Mouse (Mus musculus) ES-Bruce4 (cell line): ENCODE measurements around the gene Riiad1.

Source experiments
- EP300 ChIP-seq: IDR thresholded peaks from 2 replicates; pipeline ENCODE4 v1.6.1; 2011; ENCODE audit warnings: low read depth, low read length; ENCODE audit not compliant: insufficient read depth
- POLR2A ChIP-seq: IDR thresholded peaks from one replicate; pipeline ENCODE4 v1.8.1; 2011; ENCODE audit warnings: low read length; ENCODE audit not compliant: insufficient read depth

DNA sequence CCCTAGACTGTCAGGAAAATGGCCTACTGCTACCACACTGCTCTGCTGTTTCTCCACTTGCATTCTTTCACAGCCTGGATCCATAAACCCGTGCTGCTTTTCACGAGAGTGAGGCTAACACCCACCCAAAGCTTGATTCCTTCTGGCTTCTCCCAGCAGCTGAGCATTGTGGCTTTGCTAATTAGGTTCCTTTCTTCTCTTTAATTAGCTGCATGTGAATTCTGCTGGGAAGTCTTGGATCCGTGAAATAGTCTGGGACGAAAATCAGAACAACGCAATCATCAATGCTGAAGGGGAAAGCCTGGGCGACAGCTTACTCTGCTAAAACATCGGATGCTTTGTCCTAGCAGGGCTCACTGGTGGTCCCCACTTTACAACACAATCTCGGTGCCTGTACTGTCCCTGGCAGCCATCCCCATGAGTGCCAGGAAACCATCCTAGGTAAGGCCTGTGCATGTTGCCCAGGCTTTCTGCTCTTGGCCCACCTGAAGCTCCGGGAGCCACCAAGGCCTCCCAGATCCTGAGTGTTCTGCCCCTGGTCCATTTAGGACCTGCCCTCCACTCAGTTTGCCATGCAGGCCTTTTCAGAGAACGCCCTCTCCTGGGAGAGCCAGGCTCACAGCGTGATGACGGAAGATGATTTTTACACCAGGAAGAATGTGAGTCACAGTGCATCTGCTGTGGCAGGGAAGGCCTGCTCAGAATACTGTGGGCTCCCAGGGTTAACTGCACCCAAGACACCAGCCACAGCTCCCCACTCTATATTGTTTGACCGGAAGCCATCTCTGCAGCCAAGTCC, 14.3 kb downstream of the Riiad1 start:
- TF ChIP-seq EP300 (no peak), POLR2A (no peak)
